Mouse (Mus musculus) c-Kit-positive CD71-positive TER-119-positive erythroid progenitor cells, embryonic 14.5 days (primary cell): ENCODE data around the gene Gpr150.

Experiments
- DNase-seq: peaks from one replicate; pipeline ENCODE4 v3.0.0-alpha.2; 2013; ENCODE audit warnings: low spot score

The Gpr150 gene

GRCm38 (mm10) chr13:76014511-76014910 lies 42.3 kb downstream of the Gpr150 start:
- DNase-seq, result peak; percentile 55
